Mouse (Mus musculus): ENCODE results near the gene Cisd3. TPM values are rescaled to one million over a fixed set of nuclear protein-coding genes. Genes with fewer than 3 reads are reported as not detected.

Gene Cisd3
- polyA plus RNA-seq, 1 experiment from 2014 or later: 19.0 TPM

- H3K9ac ChIP-seq (ENCODE audit: low read length): peak overlapping the region; percentile 27; the same call in 1 of the 2 replicates
- H3K27ac ChIP-seq (ENCODE audit: low read depth, low read length): peak overlapping the region; percentile 30; the same call in 1 of the 2 replicates
- H3K4me3 ChIP-seq (ENCODE audit: low read depth, low read length): peak overlapping the region; percentile 22
- peaks cover 5% of the 10 kb centered on the region; the same call in 1 of the 2 replicates for H3K36me3 ChIP-seq (ENCODE audit: control insufficient read depth, insufficient read depth, low read length)
- peak overlapping the region; percentile 70 for H3K4me2 ChIP-seq
- no peak for ATAC-seq (ENCODE audit: low FRiP score)
- H3K9me3 ChIP-seq (ENCODE audit: control insufficient read depth, low read length): no peaks in the 10 kb centered on the region
- H3K4me1 ChIP-seq (ENCODE audit: control insufficient read depth, insufficient read depth, low read length): peaks cover 39% of the 10 kb centered on the region
- H3K27me3 ChIP-seq (ENCODE audit: control insufficient read depth, insufficient read depth, low read length): peaks cover 12% of the 10 kb centered on the region
- DNase-seq (ENCODE audit: low spot score, missing footprints): peak; percentile 93
- whole genome bisulfite sequencing: under 1% methylated on average over 20 of the region's 20 CpGs
Observed at GRCm38 (mm10) chr11:97661648-97662133, 23.9 kb upstream of the Cisd3 start.

- Histone ChIP-seq H3K4me2 (peak overlapping the region; percentile 70), H3K36me3 (ENCODE audit: control insufficient read depth, insufficient read depth, low read length) (peaks cover 10% of the 10 kb centered on the region), H3K4me3 (ENCODE audit: low read depth, low read length) (peak overlapping the region; percentile 97), H3K4me1 (ENCODE audit: control insufficient read depth, insufficient read depth, low read length) (peaks cover 39% of the 10 kb centered on the region), H3K27me3 (ENCODE audit: control insufficient read depth, insufficient read depth, low read length) (peaks cover 12% of the 10 kb centered on the region), H3K27ac (ENCODE audit: low read depth, low read length) (peak overlapping the region; percentile 87; the same call in 1 of the 2 replicates), H3K9ac (ENCODE audit: low read length) (peak overlapping the region; percentile 93), H3K9me3 (ENCODE audit: control insufficient read depth, low read length) (no peaks in the 10 kb centered on the region)
- ATAC-seq (ENCODE audit: low FRiP score) (no peak), DNase-seq (ENCODE audit: low spot score, missing footprints) (peak; percentile 92)
- under 1% methylated on average over 21 of the region's 21 CpGs for WGBS
Observed at GRCm38 (mm10) chr11:97662207-97662892, 23.3 kb upstream of the Cisd3 start.

GRCm38 (mm10) chr11:97662893-97663527 is 22.6 kb upstream of the Cisd3 start, which contains the start of gene Mllt6:
Mllt6 (plus strand) TSS chr11:97663414.
- WGBS: 0% methylated on average over 18 of the region's 76 CpGs
- Histone ChIP-seq H3K9ac (ENCODE audit: low read length) (peak within 1 kb of the TSS; percentile 93), H3K4me2 (peak within 1 kb of the TSS; percentile 70), H3K4me3 (ENCODE audit: low read depth, low read length) (peak within 1 kb of the TSS; percentile 97), H3K9me3 (ENCODE audit: control insufficient read depth, low read length) (no peaks in the 10 kb centered on the region), H3K36me3 (ENCODE audit: control insufficient read depth, insufficient read depth, low read length) (peaks cover 13% of the 10 kb centered on the region), H3K27ac (ENCODE audit: low read depth, low read length) (peak within 1 kb of the TSS; percentile 87), H3K4me1 (ENCODE audit: control insufficient read depth, insufficient read depth, low read length) (peaks cover 39% of the 10 kb centered on the region), H3K27me3 (ENCODE audit: control insufficient read depth, insufficient read depth, low read length) (peaks cover 12% of the 10 kb centered on the region)
- DNase-seq (ENCODE audit: low spot score, missing footprints) (peak; percentile 98), ATAC-seq (ENCODE audit: low FRiP score) (peak; percentile 60)

GRCm38 (mm10) chr11:97663528-97664338 is 21.9 kb upstream of the Cisd3 start:
- no peaks in the 10 kb centered on the region for H3K9me3 ChIP-seq (ENCODE audit: control insufficient read depth, low read length)
- peaks cover 13% of the 10 kb centered on the region for H3K36me3 ChIP-seq (ENCODE audit: control insufficient read depth, insufficient read depth, low read length)
- H3K9ac ChIP-seq (ENCODE audit: low read length): peak overlapping the region; percentile 93
- H3K4me2 ChIP-seq: peak overlapping the region; percentile 70
- peaks cover 39% of the 10 kb centered on the region for H3K4me1 ChIP-seq (ENCODE audit: control insufficient read depth, insufficient read depth, low read length)
- ATAC-seq (ENCODE audit: low FRiP score): peak; percentile 36
- DNase-seq (ENCODE audit: low spot score, missing footprints): peak; percentile 93
- peak overlapping the region; percentile 97 for H3K4me3 ChIP-seq (ENCODE audit: low read depth, low read length)
- H3K27me3 ChIP-seq (ENCODE audit: control insufficient read depth, insufficient read depth, low read length): peaks cover 11% of the 10 kb centered on the region
- WGBS: under 1% methylated on average over 36 of the region's 57 CpGs
- peak overlapping the region; percentile 87 for H3K27ac ChIP-seq (ENCODE audit: low read depth, low read length)

GRCm38 (mm10) chr11:97664339-97664665 is 21.3 kb upstream of the Cisd3 start:
- no peak for DNase-seq (ENCODE audit: low spot score, missing footprints)

GRCm38 (mm10) chr11:97664771-97665240 is 20.8 kb upstream of the Cisd3 start:
- Histone ChIP-seq H3K4me3 (ENCODE audit: low read depth, low read length) (peak overlapping the region; percentile 97), H3K4me1 (ENCODE audit: control insufficient read depth, insufficient read depth, low read length) (peaks cover 36% of the 10 kb centered on the region), H3K27ac (ENCODE audit: low read depth, low read length) (no peak overlapping the region), H3K9me3 (ENCODE audit: control insufficient read depth, low read length) (no peaks in the 10 kb centered on the region), H3K36me3 (ENCODE audit: control insufficient read depth, insufficient read depth, low read length) (peaks cover 13% of the 10 kb centered on the region), H3K9ac (ENCODE audit: low read length) (peak overlapping the region; percentile 42), H3K27me3 (ENCODE audit: control insufficient read depth, insufficient read depth, low read length) (peaks cover 7% of the 10 kb centered on the region), H3K4me2 (peak overlapping the region; percentile 70)
- 30% methylated on average over 6 of the region's 6 CpGs for WGBS
- DNase-seq (ENCODE audit: low spot score, missing footprints) (no peak), ATAC-seq (ENCODE audit: low FRiP score) (no peak)

More at GRCm38 (mm10) chr11:97664339-97664665, 21.3 kb upstream of the Cisd3 start:
- WGBS: 2% methylated on average over 6 of the region's 8 CpGs
- Histone ChIP-seq H3K9ac (ENCODE audit: low read length) (peak overlapping the region; percentile 93), H3K27me3 (ENCODE audit: control insufficient read depth, insufficient read depth, low read length) (peaks cover 7% of the 10 kb centered on the region), H3K9me3 (ENCODE audit: control insufficient read depth, low read length) (no peaks in the 10 kb centered on the region), H3K27ac (ENCODE audit: low read depth, low read length) (peak overlapping the region; percentile 87; the same call in 1 of the 2 replicates), H3K4me3 (ENCODE audit: low read depth, low read length) (peak overlapping the region; percentile 97), H3K4me1 (ENCODE audit: control insufficient read depth, insufficient read depth, low read length) (peaks cover 38% of the 10 kb centered on the region), H3K4me2 (peak overlapping the region; percentile 70), H3K36me3 (ENCODE audit: control insufficient read depth, insufficient read depth, low read length) (peaks cover 13% of the 10 kb centered on the region)
- ATAC-seq (ENCODE audit: low FRiP score): no peak

GRCm38 (mm10) chr11:97665431-97665830 is 20.2 kb upstream of the Cisd3 start:
- Histone ChIP-seq H3K4me3 (ENCODE audit: low read depth, low read length) (peak overlapping the region; percentile 97; the same call in 1 of the 2 replicates), H3K4me2 (peak overlapping the region; percentile 70; the same call in 1 of the 2 replicates), H3K27ac (ENCODE audit: low read depth, low read length) (no peak overlapping the region), H3K4me1 (ENCODE audit: control insufficient read depth, insufficient read depth, low read length) (peaks cover 38% of the 10 kb centered on the region), H3K36me3 (ENCODE audit: control insufficient read depth, insufficient read depth, low read length) (peaks cover 17% of the 10 kb centered on the region), H3K9me3 (ENCODE audit: control insufficient read depth, low read length) (no peaks in the 10 kb centered on the region), H3K27me3 (ENCODE audit: control insufficient read depth, insufficient read depth, low read length) (peaks cover 7% of the 10 kb centered on the region), H3K9ac (ENCODE audit: low read length) (no peak overlapping the region)
- no peak for DNase-seq (ENCODE audit: low spot score, missing footprints)
- WGBS: 88% methylated on average over 13 of the region's 13 CpGs
- no peak for ATAC-seq (ENCODE audit: low FRiP score)

GRCm38 (mm10) chr11:97666221-97666620 is 19.4 kb upstream of the Cisd3 start:
- no peak for ATAC-seq (ENCODE audit: low FRiP score)
- H3K27me3 ChIP-seq (ENCODE audit: control insufficient read depth, insufficient read depth, low read length): peaks cover 5% of the 10 kb centered on the region
- H3K4me2 ChIP-seq: no peak overlapping the region
- no peak for DNase-seq (ENCODE audit: low spot score, missing footprints)
- no peak overlapping the region for H3K4me3 ChIP-seq (ENCODE audit: low read depth, low read length)
- H3K9me3 ChIP-seq (ENCODE audit: control insufficient read depth, low read length): no peaks in the 10 kb centered on the region
- WGBS: 90% methylated on average over 7 of the region's 7 CpGs
- no peak overlapping the region for H3K27ac ChIP-seq (ENCODE audit: low read depth, low read length)
- H3K36me3 ChIP-seq (ENCODE audit: control insufficient read depth, insufficient read depth, low read length): peaks cover 17% of the 10 kb centered on the region
- H3K9ac ChIP-seq (ENCODE audit: low read length): no peak overlapping the region
- H3K4me1 ChIP-seq (ENCODE audit: control insufficient read depth, insufficient read depth, low read length): peaks cover 30% of the 10 kb centered on the region

Measured in midbrain, embryonic 11.5 days (tissue).